Mouse (Mus musculus) thymus, adult 2 months (tissue): ENCODE data around the gene Tctex1d1.

Source experiments
- CTCF ChIP-seq: fragments of 200-500 bp; IDR thresholded peaks from 2 replicates; pipeline ENCODE4 v1.5.1; 2012; ENCODE audit warnings: mild to moderate bottlenecking, control low read depth, low read length, moderate library complexity, borderline replicate concordance; ENCODE audit not compliant: control insufficient read depth, poor library complexity, insufficient read depth; ENCODE audit errors: extremely low read depth
- POLR2A ChIP-seq: fragments of 200-500 bp; IDR thresholded peaks from 2 replicates; pipeline ENCODE4 v1.6.1; 2012; ENCODE audit warnings: mild to moderate bottlenecking, low read length, control low read depth, moderate library complexity; ENCODE audit not compliant: control insufficient read depth, poor library complexity, insufficient read depth; ENCODE audit errors: extremely low read depth

DNA sequence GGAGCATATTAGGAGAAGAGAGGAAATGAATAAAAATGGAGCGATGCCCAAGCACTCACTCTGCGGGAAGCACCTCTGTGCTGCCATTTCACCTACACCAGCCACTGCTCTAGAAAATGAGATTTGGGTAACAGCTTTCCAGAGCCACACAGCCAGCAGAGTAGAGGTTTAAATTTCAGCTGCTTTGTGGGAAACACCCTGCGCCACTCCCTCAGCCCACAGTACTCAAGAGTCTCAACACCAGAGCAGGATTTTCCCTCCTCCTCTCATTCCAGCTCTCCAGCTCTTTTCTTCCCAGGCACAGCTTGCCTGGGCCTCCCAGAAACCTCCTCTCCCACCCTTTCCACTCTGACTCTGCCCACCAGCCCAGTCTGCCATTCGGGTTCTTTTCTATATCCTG, 37.7 kb upstream of the Tctex1d1 start:
- TF ChIP-seq POLR2A (no peak), CTCF (no peak)
